Mouse (Mus musculus) forebrain, postnatal 0 days (tissue): ENCODE measurements at regions not wholly inside any gene's neighbourhood (a gene's known extent, or its start where the extent isn't known, plus 50 kb on each side); places are given as distances from the start of the nearest gene placed in this dataset.

Experiments
- ATAC-seq: fragments of 200-750 bp; cut with Nextera tagmentation; 2 replicates; pipeline ENCODE4 v1.8.0; 2017; ENCODE audit warnings: mild to moderate bottlenecking, moderate library complexity
- DNase-seq: peaks from one replicate; pipeline ENCODE4 v3.0.0-alpha.2; 2015
- H3K27ac ChIP-seq: fragments of 300-500 bp; sonication (generic); 2 replicates; pipeline ENCODE4 v1.5.1; 2014; ENCODE audit warnings: low read depth, mild to moderate bottlenecking, antibody characterized with exemption, low read length, moderate library complexity, mixed read lengths
- H3K27me3 ChIP-seq: fragments of 300-500 bp; sonication (generic); 2 replicates; pipeline ENCODE4 v1.6.1; 2014; ENCODE audit warnings: mild to moderate bottlenecking, low read length, mixed read lengths; ENCODE audit not compliant: insufficient read depth
- H3K36me3 ChIP-seq: fragments of 300-500 bp; sonication (generic); 2 replicates; pipeline ENCODE4 v1.6.1; 2014; ENCODE audit warnings: mild to moderate bottlenecking, moderate library complexity; ENCODE audit not compliant: insufficient read depth
- H3K4me1 ChIP-seq: fragments of 300-500 bp; sonication (generic); 2 replicates; pipeline ENCODE4 v1.6.1; 2014; ENCODE audit warnings: antibody characterized with exemption; ENCODE audit not compliant: insufficient read depth
- H3K4me2 ChIP-seq: fragments of 300-500 bp; sonication (generic); 2 replicates; pipeline ENCODE4 v1.6.1; 2014; ENCODE audit warnings: low read depth, mild to moderate bottlenecking, moderate library complexity
- H3K4me3 ChIP-seq: fragments of 300-500 bp; sonication (generic); 2 replicates; pipeline ENCODE4 v1.5.1; 2014; ENCODE audit warnings: low read depth, low read length, mixed read lengths
- H3K9ac ChIP-seq: fragments of 300-500 bp; sonication (generic); 2 replicates; pipeline ENCODE4 v1.6.1; 2014; ENCODE audit warnings: mild to moderate bottlenecking
- H3K9me3 ChIP-seq: fragments of 300-500 bp; sonication (generic); 2 replicates; pipeline ENCODE4 v1.6.1; 2016; ENCODE audit warnings: low read length
- CTCF ChIP-seq: sonication (generic); IDR thresholded peaks from 2 replicates; pipeline ENCODE4 v1.5.1; 2016; ENCODE audit warnings: antibody characterized with exemption, control low read depth, low read depth
- WGBS: fragments of 180-500 bp; shearing (Covaris S2); extraction: QIAGEN DNeasy Blood & Tissue Kit; methylation state at CpG from one replicate; pipeline ENCODE4 v1.1.7; 2014; 5-methylcytosine and 5-hydroxymethylcytosine counted together

- WGBS, result 56% methylated on average over 2 of the region's 2 CpGs
- no peak for TF ChIP-seq CTCF
- peak; percentile 4 for DNase-seq
- Histone ChIP-seq H3K9ac (no peak overlapping the region), H3K27me3 (no peaks in the 10 kb centered on the region), H3K36me3 (no peaks in the 10 kb centered on the region), H3K4me1 (no peaks in the 10 kb centered on the region), H3K27ac (no peak overlapping the region), H3K4me3 (no peak overlapping the region), H3K9me3 (no peaks in the 10 kb centered on the region), H3K4me2 (no peak overlapping the region)
- 0 out of 2 replicates have a peak, but pooled peaks have one; percentile 38 for ATAC-seq
These were observed 742.9 kb upstream of the Slit2 start for GRCm38 (mm10) chr5:47240060-47240459.

GRCm38 (mm10) chr5:47240586-47240985 is 742.4 kb upstream of the Slit2 start:
- WGBS, result 59% methylated on average over 7 of the region's 7 CpGs
- DNase-seq (peak; percentile 9), ATAC-seq (no peak)

DNA sequence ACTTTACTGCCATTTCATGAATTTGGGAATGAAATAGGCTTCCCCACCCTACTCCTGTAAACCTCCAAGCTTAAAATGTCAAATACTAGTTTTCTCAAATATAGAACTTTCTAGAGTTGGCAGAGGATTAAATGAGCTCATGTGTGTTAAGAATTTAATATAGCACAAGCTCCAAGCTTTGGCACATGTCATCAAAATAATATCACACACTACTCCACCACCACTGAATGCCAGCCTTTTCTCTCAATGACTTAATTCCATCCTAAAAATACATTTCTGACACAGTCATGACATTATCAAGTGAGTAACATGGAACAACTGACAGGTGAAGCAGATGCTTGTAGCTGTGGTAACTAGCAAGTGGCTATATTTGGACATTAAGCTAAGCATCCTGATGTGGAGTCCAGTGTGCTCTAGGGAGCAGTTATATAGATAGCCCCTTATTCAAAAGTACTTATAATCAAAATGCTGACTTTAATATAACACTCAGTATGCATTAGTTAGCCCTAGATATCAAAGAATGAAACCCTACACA is 728.0 kb upstream of the Slit2 start:
- no peaks in the 10 kb centered on the region for H3K36me3 ChIP-seq
- ATAC-seq, result peak; percentile 84
- no peak for TF ChIP-seq CTCF

More at GRCm38 (mm10) chr5:47240586-47240985, 742.4 kb upstream of the Slit2 start:
- Histone ChIP-seq H3K36me3 (no peaks in the 10 kb centered on the region), H3K4me2 (no peak overlapping the region), H3K9ac (no peak overlapping the region), H3K4me1 (no peaks in the 10 kb centered on the region), H3K4me3 (no peak overlapping the region), H3K9me3 (no peaks in the 10 kb centered on the region), H3K27me3 (no peaks in the 10 kb centered on the region), H3K27ac (no peak overlapping the region)
- TF ChIP-seq CTCF, result no peak

DNA sequence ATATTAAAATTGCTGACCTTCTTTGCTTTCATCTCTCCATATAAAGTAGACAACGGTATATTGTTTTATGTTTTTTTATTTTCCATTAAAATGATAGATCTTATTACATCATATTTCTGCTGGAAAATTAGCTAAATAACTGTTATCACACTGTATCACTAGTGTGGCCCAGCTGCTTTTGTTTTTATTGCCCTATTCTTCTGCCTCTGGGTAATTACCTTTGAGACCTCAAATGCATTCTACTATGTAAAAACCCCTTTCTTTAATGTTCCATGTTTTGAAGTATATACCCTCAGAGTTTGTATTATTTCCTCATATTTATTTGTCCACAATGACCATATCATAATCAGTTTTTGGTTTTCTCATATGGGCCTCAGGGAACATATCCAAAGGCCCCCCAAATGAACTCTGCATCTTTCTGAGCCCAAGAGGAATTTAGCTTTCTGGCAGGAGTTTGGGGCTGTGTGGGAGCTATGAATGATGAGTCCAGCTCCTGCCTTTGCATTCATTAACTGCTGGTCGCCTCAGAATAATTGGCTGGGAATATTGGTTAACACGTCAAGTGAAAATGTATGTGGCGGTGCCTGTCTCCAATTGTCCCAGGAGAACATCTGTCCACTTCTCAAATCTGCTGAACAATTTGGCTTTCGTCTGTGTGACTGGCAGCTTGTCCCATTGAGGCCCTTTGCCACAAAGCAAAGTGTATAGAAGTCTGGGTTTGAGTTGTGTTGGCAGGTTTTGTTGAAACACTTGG is 721.1 kb upstream of the Slit2 start:
- no peak overlapping the region for H3K4me3 ChIP-seq
- ATAC-seq (peak; percentile 14; the same call in 1 of the 2 replicates), DNase-seq (no peak)
- H3K9me3 ChIP-seq, result no peaks in the 10 kb centered on the region
- H3K36me3 ChIP-seq, result no peaks in the 10 kb centered on the region
- no peak overlapping the region for H3K9ac ChIP-seq
- H3K27ac ChIP-seq, result no peak overlapping the region
- no peak for TF ChIP-seq CTCF
- no peaks in the 10 kb centered on the region for H3K27me3 ChIP-seq
- no peaks in the 10 kb centered on the region for H3K4me1 ChIP-seq
- WGBS, result 33% methylated on average over 5 of the region's 5 CpGs
- no peak overlapping the region for H3K4me2 ChIP-seq

More for the DNA sequence above, 728.0 kb upstream of the Slit2 start:
- H3K27me3 ChIP-seq, result no peaks in the 10 kb centered on the region
- no peak overlapping the region for H3K4me3 ChIP-seq
- no peak overlapping the region for H3K27ac ChIP-seq
- H3K9ac ChIP-seq, result no peak overlapping the region
- no peaks in the 10 kb centered on the region for H3K9me3 ChIP-seq
- DNase-seq, result peak; percentile 16
- no peaks in the 10 kb centered on the region for H3K4me1 ChIP-seq
- H3K4me2 ChIP-seq, result no peak overlapping the region

- H3K4me1 ChIP-seq, result no peaks in the 10 kb centered on the region
- no peak overlapping the region for H3K4me2 ChIP-seq
- no peak for TF ChIP-seq CTCF
- H3K9ac ChIP-seq, result no peak overlapping the region
- no peaks in the 10 kb centered on the region for H3K36me3 ChIP-seq
- no peaks in the 10 kb centered on the region for H3K9me3 ChIP-seq
- 76% methylated on average over 3 of the region's 3 CpGs for WGBS
- H3K27ac ChIP-seq, result no peak overlapping the region
- no peak for DNase-seq
- no peak for ATAC-seq
- no peak overlapping the region for H3K4me3 ChIP-seq
- no peaks in the 10 kb centered on the region for H3K27me3 ChIP-seq
These were observed 710.3 kb upstream of the Slit2 start for GRCm38 (mm10) chr5:47272642-47273041.

DNA sequence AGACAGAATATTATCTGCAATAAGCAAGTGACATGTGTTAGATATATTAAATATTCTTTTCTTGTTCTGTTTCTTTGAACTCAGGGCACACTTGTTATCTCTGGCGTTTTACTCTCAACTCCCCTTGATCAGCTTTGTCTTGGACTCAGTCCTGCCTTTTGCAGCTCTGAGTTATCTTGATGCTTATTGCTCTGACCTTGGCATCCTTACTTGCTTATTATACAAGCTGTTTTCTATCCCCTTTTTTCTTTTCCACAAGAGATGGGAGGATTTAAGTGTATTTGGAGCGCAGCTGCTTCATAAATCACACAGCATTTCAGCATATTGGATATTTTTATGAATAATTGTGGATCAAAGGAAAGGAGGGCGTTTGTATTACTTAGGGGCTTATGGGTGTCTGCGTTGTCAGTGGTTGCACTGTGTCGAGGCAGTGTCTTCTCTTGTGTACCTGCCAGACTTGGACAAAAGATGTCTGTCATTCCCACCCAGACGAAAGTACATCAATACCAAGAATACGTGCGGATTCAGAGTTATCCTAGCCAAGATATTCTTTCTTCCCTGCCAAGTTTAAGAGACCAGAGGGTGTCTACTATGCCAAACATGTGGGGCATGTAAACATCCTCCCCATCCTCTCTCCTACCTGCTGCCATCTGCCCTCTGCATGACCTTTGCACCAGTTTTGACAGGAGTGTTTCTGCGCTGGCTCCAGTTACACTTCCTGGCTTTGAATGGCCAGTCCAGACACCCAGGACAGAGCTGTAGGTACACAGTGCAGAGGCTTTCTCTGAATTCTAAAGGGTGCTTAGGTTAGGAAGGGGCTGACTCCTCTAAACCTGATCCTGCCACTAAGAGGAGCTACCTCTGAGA is 709.3 kb upstream of the Slit2 start:
- ATAC-seq (no peak), DNase-seq (no peak)
- no peak for TF ChIP-seq CTCF
- Histone ChIP-seq H3K4me2 (no peak overlapping the region), H3K4me1 (no peaks in the 10 kb centered on the region), H3K9ac (no peak overlapping the region), H3K4me3 (no peak overlapping the region), H3K9me3 (no peaks in the 10 kb centered on the region), H3K27ac (no peak overlapping the region), H3K36me3 (no peaks in the 10 kb centered on the region), H3K27me3 (no peaks in the 10 kb centered on the region)
- 59% methylated on average over 9 of the region's 9 CpGs for WGBS

DNA sequence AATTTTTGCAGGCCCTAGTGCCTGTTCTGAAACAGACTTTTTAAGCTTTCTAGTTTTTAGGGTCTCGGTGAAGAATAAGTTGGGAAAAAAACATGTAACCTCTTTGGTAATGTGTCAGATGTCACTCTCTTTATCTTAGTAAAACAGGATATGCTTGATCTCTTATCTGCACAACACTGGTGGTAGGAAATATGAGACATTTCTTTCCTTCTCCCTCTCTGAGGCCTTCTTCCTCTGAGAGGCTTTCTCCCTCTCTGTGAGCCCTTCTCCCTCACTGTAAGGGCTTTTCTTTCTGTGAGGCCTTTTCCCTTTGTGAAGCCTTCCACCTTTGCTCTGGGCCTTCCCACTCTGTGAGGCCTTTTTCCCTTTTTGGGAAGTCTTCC is 708.7 kb upstream of the Slit2 start:
- H3K9ac ChIP-seq, result no peak overlapping the region
- ATAC-seq (no peak), DNase-seq (no peak)
- no peaks in the 10 kb centered on the region for H3K27me3 ChIP-seq
- H3K4me2 ChIP-seq, result no peak overlapping the region
- no peaks in the 10 kb centered on the region for H3K9me3 ChIP-seq
- H3K36me3 ChIP-seq, result no peaks in the 10 kb centered on the region
- H3K4me1 ChIP-seq, result no peaks in the 10 kb centered on the region
- TF ChIP-seq CTCF, result no peak
- WGBS, result 85% methylated on average over 1 of the region's 1 CpGs
- H3K27ac ChIP-seq, result no peak overlapping the region
- no peak overlapping the region for H3K4me3 ChIP-seq
